Mouse (Mus musculus): ENCODE measurements around the gene Slc12a9. TPM values are rescaled to one million over a fixed set of nuclear protein-coding genes. Genes with fewer than 3 reads are reported as not detected.

The Slc12a9 gene
- polyA plus RNA-seq, 1 experiment = 7.9 TPM

DNA sequence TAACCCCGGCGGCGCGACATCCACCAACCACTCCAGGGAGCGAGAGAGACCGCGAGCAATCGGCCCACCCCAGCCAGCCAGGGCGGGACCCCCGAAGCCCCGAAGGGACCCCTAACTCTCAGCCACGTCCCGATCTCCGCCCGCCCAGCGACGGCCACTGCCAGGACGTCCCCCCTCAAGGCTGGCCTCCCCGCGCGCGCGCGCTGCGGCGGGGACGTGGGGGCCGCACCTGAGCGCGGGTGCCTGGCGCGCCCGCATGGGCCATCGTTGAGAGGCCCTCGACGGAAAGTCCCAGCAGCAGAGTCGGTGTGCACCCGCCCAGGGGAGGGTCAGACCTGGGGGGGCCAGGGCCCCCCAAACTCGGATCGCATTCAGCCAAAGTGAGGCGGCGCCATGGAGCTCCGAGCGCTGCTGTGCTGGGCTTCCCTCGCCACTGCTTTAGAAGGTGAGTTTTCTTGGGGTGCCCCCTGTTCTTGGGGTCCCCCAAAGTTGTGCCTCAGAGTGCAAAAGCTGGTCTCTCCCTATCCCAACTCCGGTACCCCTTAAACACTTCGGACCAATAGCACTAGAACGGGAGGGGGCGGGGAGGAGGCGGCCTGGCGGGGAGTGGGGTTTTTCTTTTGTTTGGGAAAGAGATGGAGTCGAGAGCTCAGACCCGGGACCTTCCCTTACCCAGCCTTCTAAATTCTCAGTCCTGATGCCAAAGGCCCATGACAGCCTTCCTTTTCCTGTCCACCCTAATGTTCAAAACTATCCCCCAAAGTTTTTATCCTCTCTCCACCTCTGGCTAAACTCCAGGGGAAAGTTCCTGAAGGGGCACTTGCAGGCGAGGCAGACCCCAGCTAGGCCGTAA is 17.0 kb upstream of the Slc12a9 start:
- peaks cover 12% of the 10 kb centered on the region for H3K79me2 ChIP-seq (ENCODE audit: control insufficient read depth, insufficient read depth)
- H3K27me3 ChIP-seq (ENCODE audit: control insufficient read depth, insufficient read depth, insufficient read length) = no peaks in the 10 kb centered on the region
- H3K4me2 ChIP-seq (ENCODE audit: low read depth) = peak overlapping the region; percentile 80
- H3K36me3 ChIP-seq (ENCODE audit: control insufficient read depth, insufficient read depth) = no peaks in the 10 kb centered on the region
- peak overlapping the region; percentile 10 for H3ac ChIP-seq (ENCODE audit: control insufficient read depth, insufficient read length)
- no peak for TF ChIP-seq SRF (IDR thresholded peaks at IDR 0.05; ENCODE audit: control insufficient read depth, insufficient read length, low read depth)
- no peak for TF ChIP-seq E2F4 (IDR thresholded peaks at IDR 0.05; ENCODE audit: insufficient read depth)
- TF ChIP-seq CEBPB (IDR thresholded peaks at IDR 0.05; ENCODE audit: insufficient read depth, poor library complexity, severe bottlenecking) = no peak
- TF ChIP-seq MYOG (IDR thresholded peaks at IDR 0.05; ENCODE audit: control insufficient read depth in 1 of 3, insufficient read depth in 1 of 3, insufficient read length in 2 of 3, low read depth in 2 of 3) = no peak
- no peak for TF ChIP-seq POLR2A (IDR thresholded peaks at IDR 0.05; ENCODE audit: insufficient read length, low read depth)
- TF ChIP-seq MYOD1 (IDR thresholded peaks at IDR 0.05; ENCODE audit: control insufficient read depth in 1 of 3, insufficient read length in 2 of 3, low read depth in 2 of 3) = no peak
- no peak for TF ChIP-seq TCF12 (IDR thresholded peaks at IDR 0.05; ENCODE audit: insufficient read depth, poor library complexity, severe bottlenecking)
- TF ChIP-seq USF1 (IDR thresholded peaks at IDR 0.05; ENCODE audit: low read depth) = no peak
- no peak for TF ChIP-seq POLR2AphosphoS2 (IDR thresholded peaks at IDR 0.05; ENCODE audit: insufficient read length, low read depth)
- TF ChIP-seq REST (IDR thresholded peaks at IDR 0.05; ENCODE audit: insufficient read depth, insufficient read length) = no peak
- TF ChIP-seq MAX (IDR thresholded peaks at IDR 0.05; ENCODE audit: low read depth) = no peak
- TF ChIP-seq TCF3 (IDR thresholded peaks at IDR 0.05; ENCODE audit: insufficient read length, low read depth) = no peak
- peak overlapping the region; percentile 64 for H3K4me3 ChIP-seq

GRCm38 (mm10) chr5:137349384-137350204 is 16.2 kb upstream of the Slc12a9 start, which contains the start of gene Ephb4:
Gene Ephb4, plus strand, starts transcription at chr5:137350109.
- Histone ChIP-seq H3K4me3 (peak within 1 kb of the TSS; percentile 64), H3K79me2 (ENCODE audit: control insufficient read depth, insufficient read depth) (peaks cover 12% of the 10 kb centered on the region), H3K4me2 (ENCODE audit: low read depth) (peak within 1 kb of the TSS; percentile 80), H3K27me3 (ENCODE audit: control insufficient read depth, insufficient read depth, insufficient read length) (no peaks in the 10 kb centered on the region), H3K36me3 (ENCODE audit: control insufficient read depth, insufficient read depth) (no peaks in the 10 kb centered on the region), H3ac (ENCODE audit: control insufficient read depth, insufficient read length) (peak within 1 kb of the TSS; percentile 10)
- TF ChIP-seq TCF3 (IDR thresholded peaks at IDR 0.05; ENCODE audit: insufficient read length, low read depth) = no peak
- no peak for TF ChIP-seq MAX (IDR thresholded peaks at IDR 0.05; ENCODE audit: low read depth)
- TF ChIP-seq REST (IDR thresholded peaks at IDR 0.05; ENCODE audit: insufficient read depth, insufficient read length) = no peak
- TF ChIP-seq MYOG (IDR thresholded peaks at IDR 0.05; ENCODE audit: control insufficient read depth in 1 of 3, insufficient read depth in 1 of 3, insufficient read length in 2 of 3, low read depth in 2 of 3) = no peak
- TF ChIP-seq MYOD1 (IDR thresholded peaks at IDR 0.05; ENCODE audit: control insufficient read depth in 1 of 3, insufficient read length in 2 of 3, low read depth in 2 of 3) = peak in 1 of 3 experiments; percentile 2
- no peak for TF ChIP-seq USF1 (IDR thresholded peaks at IDR 0.05; ENCODE audit: low read depth)
- peak; percentile 81 for TF ChIP-seq POLR2A (IDR thresholded peaks at IDR 0.05; ENCODE audit: insufficient read length, low read depth)
- peak; percentile 95 for TF ChIP-seq POLR2AphosphoS2 (IDR thresholded peaks at IDR 0.05; ENCODE audit: insufficient read length, low read depth)

DNA sequence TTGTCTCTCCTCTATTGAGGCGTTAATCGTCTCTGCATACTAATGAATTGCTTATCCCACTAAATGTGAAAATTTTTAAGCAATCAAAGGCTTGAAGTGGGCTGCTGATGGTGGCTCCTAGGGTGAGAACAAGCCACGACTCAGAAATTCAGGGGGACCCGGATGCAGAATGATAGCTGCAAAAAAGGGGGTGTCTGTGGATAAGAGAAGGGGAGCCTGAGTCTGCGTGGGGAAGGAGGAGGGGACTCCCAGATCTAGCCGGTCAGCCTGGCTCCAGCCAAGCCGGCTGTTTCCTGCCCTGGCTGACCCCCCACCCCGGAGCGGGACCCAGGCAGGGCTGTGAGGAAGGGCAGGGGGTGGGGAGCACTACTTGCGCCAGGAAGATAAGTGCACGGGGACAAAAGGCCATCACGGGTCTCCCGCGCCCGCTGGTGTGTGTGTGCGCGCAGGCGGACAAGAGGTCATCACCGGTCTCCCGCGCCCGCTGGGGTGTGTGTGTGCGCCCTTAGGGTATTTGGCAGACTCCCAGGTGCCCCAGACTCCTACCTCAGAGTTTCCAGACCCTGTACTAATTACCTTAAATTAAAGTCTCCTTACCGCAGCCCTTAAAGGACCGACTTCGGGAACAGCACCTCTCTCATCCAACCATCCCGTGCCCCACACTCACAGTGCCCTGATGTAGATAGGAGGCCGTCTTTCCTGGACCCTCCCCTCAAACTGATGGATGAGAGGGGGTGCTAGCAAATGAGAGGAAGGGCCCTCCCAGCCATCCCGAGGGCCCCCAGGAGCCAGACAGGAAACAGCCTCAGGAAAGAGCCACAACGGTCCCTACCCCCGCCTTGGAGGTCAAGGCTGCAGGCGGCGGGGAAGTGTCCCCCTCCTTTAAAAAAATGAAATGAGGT is 15.3 kb upstream of the Slc12a9 start:
- no peaks in the 10 kb centered on the region for H3K36me3 ChIP-seq (ENCODE audit: control insufficient read depth, insufficient read depth)
- H3K27me3 ChIP-seq (ENCODE audit: control insufficient read depth, insufficient read depth, insufficient read length) = no peaks in the 10 kb centered on the region
- peak overlapping the region; percentile 80 for H3K4me2 ChIP-seq (ENCODE audit: low read depth)
- H3K4me3 ChIP-seq = peak overlapping the region; percentile 64
- H3ac ChIP-seq (ENCODE audit: control insufficient read depth, insufficient read length) = no peak overlapping the region
- TF ChIP-seq MAX (IDR thresholded peaks at IDR 0.05; ENCODE audit: low read depth) (no peak), CEBPB (IDR thresholded peaks at IDR 0.05; ENCODE audit: insufficient read depth, poor library complexity, severe bottlenecking) (no peak)
- H3K79me2 ChIP-seq (ENCODE audit: control insufficient read depth, insufficient read depth) = peaks cover 12% of the 10 kb centered on the region

DNA sequence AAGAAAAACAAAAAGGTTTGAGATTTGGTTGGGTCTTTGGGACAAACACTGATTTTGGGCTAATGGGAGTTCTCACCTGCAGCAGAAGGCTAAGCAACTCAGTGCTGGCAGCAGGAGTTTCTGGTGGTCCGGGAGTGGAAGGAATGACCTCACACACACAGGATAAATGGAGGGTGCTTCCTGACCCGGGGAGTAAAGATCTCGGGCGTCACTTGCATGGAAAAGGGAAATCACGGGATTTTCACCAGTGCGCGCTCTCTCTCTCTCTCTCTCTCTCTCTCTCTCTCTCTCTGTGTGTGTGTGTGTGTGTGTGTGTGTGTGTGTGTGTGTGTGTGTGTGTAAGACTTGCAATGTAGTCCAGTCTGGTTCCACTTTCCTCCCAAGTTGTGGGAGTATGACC is 14.5 kb upstream of the Slc12a9 start:
- no peak for TF ChIP-seq MAX (IDR thresholded peaks at IDR 0.05; ENCODE audit: low read depth)
- TF ChIP-seq MYOG (IDR thresholded peaks at IDR 0.05; ENCODE audit: control insufficient read depth in 1 of 3, insufficient read depth in 1 of 3, insufficient read length in 2 of 3, low read depth in 2 of 3) = no peak
- TF ChIP-seq TCF3 (IDR thresholded peaks at IDR 0.05; ENCODE audit: insufficient read length, low read depth) = no peak
- no peak for TF ChIP-seq MYOD1 (IDR thresholded peaks at IDR 0.05; ENCODE audit: control insufficient read depth in 1 of 3, insufficient read length in 2 of 3, low read depth in 2 of 3)
- TF ChIP-seq E2F4 (IDR thresholded peaks at IDR 0.05; ENCODE audit: insufficient read depth) = no peak
- TF ChIP-seq POLR2AphosphoS2 (IDR thresholded peaks at IDR 0.05; ENCODE audit: insufficient read length, low read depth) = no peak
- Histone ChIP-seq H3K79me2 (ENCODE audit: control insufficient read depth, insufficient read depth) (peaks cover 12% of the 10 kb centered on the region), H3K4me3 (no peak overlapping the region), H3K4me2 (ENCODE audit: low read depth) (no peak overlapping the region), H3ac (ENCODE audit: control insufficient read depth, insufficient read length) (no peak overlapping the region), H3K36me3 (ENCODE audit: control insufficient read depth, insufficient read depth) (no peaks in the 10 kb centered on the region), H3K27me3 (ENCODE audit: control insufficient read depth, insufficient read depth, insufficient read length) (no peaks in the 10 kb centered on the region)
